Mouse (Mus musculus): ENCODE measurements at regions not wholly inside any gene's neighbourhood (a gene's known extent, or its start where the extent isn't known, plus 50 kb on each side); places are given as distances from the start of the nearest gene placed in this dataset.

- Histone ChIP-seq H3K4me1 (peaks cover 31% of the 10 kb centered on the region), H3K36me3 (no peaks in the 10 kb centered on the region), H3K9ac (no peak overlapping the region), H3K4me3 (no peak overlapping the region), H3K9me3 (no peaks in the 10 kb centered on the region), H3K27me3 (no peaks in the 10 kb centered on the region), H3K27ac (peak overlapping the region; percentile 88), H3K4me2 (replicated peaks) (no peak overlapping the region)
- ATAC-seq (ENCODE audit: insufficient number of reproducible peaks, insufficient read depth, low FRiP score, low TSS enrichment), result no peak
- WGBS, result 88% methylated on average over 2 of the region's 2 CpGs
These were observed 135.0 kb downstream of the Zfp706 start for GRCm38 (mm10) chr15:36872566-36872965.

- H3K4me2 ChIP-seq (replicated peaks), result no peak overlapping the region
- no peak overlapping the region for H3K9ac ChIP-seq
- ATAC-seq (ENCODE audit: insufficient number of reproducible peaks, insufficient read depth, low FRiP score, low TSS enrichment), result no peak
- H3K4me1 ChIP-seq, result peaks cover 26% of the 10 kb centered on the region
- no peaks in the 10 kb centered on the region for H3K27me3 ChIP-seq
- WGBS, result 93% methylated on average over 7 of the region's 7 CpGs
- no peaks in the 10 kb centered on the region for H3K9me3 ChIP-seq
- H3K27ac ChIP-seq, result no peak overlapping the region
- H3K36me3 ChIP-seq, result no peaks in the 10 kb centered on the region
- H3K4me3 ChIP-seq, result no peak overlapping the region
These were observed 136.9 kb downstream of the Zfp706 start for GRCm38 (mm10) chr15:36870717-36871116.

GRCm38 (mm10) chr15:36870094-36870493 lies 137.5 kb downstream of the Zfp706 start:
- Histone ChIP-seq H3K36me3 (no peaks in the 10 kb centered on the region), H3K4me1 (peaks cover 26% of the 10 kb centered on the region), H3K9ac (no peak overlapping the region), H3K27ac (no peak overlapping the region), H3K27me3 (no peaks in the 10 kb centered on the region), H3K9me3 (no peaks in the 10 kb centered on the region), H3K4me2 (replicated peaks) (no peak overlapping the region), H3K4me3 (no peak overlapping the region)
- 86% methylated on average over 9 of the region's 9 CpGs for WGBS
- no peak for ATAC-seq (ENCODE audit: insufficient number of reproducible peaks, insufficient read depth, low FRiP score, low TSS enrichment)

DNA sequence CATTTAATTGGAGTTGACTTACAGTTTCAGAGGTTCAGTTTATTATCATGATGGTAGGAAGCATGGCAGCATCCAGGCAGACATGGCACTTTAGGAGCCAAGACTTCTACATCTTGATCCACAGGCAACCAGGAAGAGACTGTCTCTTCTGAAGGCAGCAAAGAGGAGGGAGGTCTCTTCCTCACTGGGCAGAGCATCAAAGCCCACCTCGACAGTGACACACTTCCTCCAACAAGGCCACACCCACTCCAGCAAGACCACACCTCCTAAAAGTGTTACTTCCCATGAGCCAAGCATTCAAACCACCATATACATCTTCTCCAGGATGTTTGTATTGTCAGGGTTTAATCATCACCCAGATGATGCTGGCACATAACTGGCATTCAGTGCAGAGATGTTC lies 141.5 kb downstream of the Zfp706 start:
- WGBS, result 30% methylated on average over 1 of the region's 1 CpGs

GRCm38 (mm10) chr15:36865332-36865731 lies 142.2 kb downstream of the Zfp706 start:
- Histone ChIP-seq H3K4me2 (replicated peaks) (no peak overlapping the region), H3K36me3 (no peaks in the 10 kb centered on the region), H3K27me3 (no peaks in the 10 kb centered on the region), H3K4me1 (no peaks in the 10 kb centered on the region), H3K9me3 (no peaks in the 10 kb centered on the region), H3K27ac (no peak overlapping the region), H3K9ac (no peak overlapping the region), H3K4me3 (no peak overlapping the region)
- WGBS, result 65% methylated on average over 3 of the region's 3 CpGs
- ATAC-seq (ENCODE audit: insufficient number of reproducible peaks, insufficient read depth, low FRiP score, low TSS enrichment), result no peak

More for the DNA sequence above, 141.5 kb downstream of the Zfp706 start:
- H3K36me3 ChIP-seq, result no peaks in the 10 kb centered on the region
- H3K27me3 ChIP-seq, result no peaks in the 10 kb centered on the region
- no peak overlapping the region for H3K4me2 ChIP-seq (replicated peaks)
- H3K9me3 ChIP-seq, result no peaks in the 10 kb centered on the region
- H3K9ac ChIP-seq, result no peak overlapping the region
- no peak overlapping the region for H3K4me3 ChIP-seq
- H3K4me1 ChIP-seq, result no peaks in the 10 kb centered on the region
- ATAC-seq (ENCODE audit: insufficient number of reproducible peaks, insufficient read depth, low FRiP score, low TSS enrichment), result no peak
- H3K27ac ChIP-seq, result no peak overlapping the region

DNA sequence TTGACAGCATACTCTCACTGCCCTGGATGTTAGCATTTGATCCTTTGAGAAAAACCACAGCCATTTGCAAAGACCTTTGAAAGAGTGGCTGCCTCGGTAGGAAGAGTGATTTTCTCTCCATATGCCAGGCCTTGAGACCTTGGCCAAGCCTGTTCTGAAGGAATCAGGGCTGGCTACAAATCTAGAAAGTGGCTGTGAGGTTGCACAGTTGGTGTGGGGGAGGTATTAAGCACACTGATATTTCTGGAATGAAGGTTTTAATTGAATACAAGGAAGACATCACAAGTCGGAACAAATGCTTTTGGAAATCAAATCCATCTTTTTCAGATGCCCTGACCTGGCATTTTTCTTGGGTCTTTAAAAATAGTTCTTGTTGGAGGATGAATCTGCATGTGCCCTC lies 143.5 kb downstream of the Zfp706 start:
- ATAC-seq (ENCODE audit: insufficient number of reproducible peaks, insufficient read depth, low FRiP score, low TSS enrichment), result no peak
- no peaks in the 10 kb centered on the region for H3K36me3 ChIP-seq
- H3K9ac ChIP-seq, result no peak overlapping the region
- H3K27ac ChIP-seq, result no peak overlapping the region
- no peaks in the 10 kb centered on the region for H3K27me3 ChIP-seq
- H3K4me1 ChIP-seq, result no peaks in the 10 kb centered on the region
- H3K4me3 ChIP-seq, result no peak overlapping the region
- H3K9me3 ChIP-seq, result no peaks in the 10 kb centered on the region
- WGBS, result 54% methylated on average over 2 of the region's 2 CpGs
- no peak overlapping the region for H3K4me2 ChIP-seq (replicated peaks)

GRCm38 (mm10) chr15:36858711-36859110 lies 148.9 kb downstream of the Zfp706 start:
- WGBS, result 74% methylated on average over 4 of the region's 4 CpGs
- Histone ChIP-seq H3K9me3 (no peaks in the 10 kb centered on the region), H3K36me3 (no peaks in the 10 kb centered on the region), H3K4me1 (no peaks in the 10 kb centered on the region), H3K27ac (no peak overlapping the region), H3K4me3 (no peak overlapping the region), H3K9ac (no peak overlapping the region), H3K27me3 (no peaks in the 10 kb centered on the region), H3K4me2 (replicated peaks) (no peak overlapping the region)
- ATAC-seq (ENCODE audit: insufficient number of reproducible peaks, insufficient read depth, low FRiP score, low TSS enrichment), result no peak

DNA sequence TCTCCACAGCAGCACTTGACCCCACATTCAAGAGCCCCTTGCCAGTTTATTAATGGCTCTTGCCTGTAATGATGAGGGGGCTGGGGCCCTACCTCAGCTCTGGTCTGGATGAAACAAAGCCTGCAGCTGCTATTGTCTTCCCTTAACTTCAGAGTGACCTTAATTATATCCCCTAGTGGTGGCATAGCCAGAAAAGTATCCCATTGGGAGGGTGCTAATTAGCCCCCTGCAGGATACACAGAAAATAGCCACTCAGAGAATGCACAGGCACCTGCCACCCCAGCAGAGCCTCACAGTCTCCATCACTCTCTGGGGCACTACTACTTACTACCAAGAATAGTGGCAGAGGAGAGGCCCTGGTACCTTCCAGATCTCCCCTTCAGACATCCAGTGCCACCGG lies 150.0 kb downstream of the Zfp706 start:
- no peak overlapping the region for H3K4me2 ChIP-seq (replicated peaks)
- no peaks in the 10 kb centered on the region for H3K4me1 ChIP-seq
- no peaks in the 10 kb centered on the region for H3K9me3 ChIP-seq
- no peak overlapping the region for H3K4me3 ChIP-seq
- no peak overlapping the region for H3K9ac ChIP-seq
- 83% methylated on average over 1 of the region's 1 CpGs for WGBS
- no peaks in the 10 kb centered on the region for H3K27me3 ChIP-seq
- no peaks in the 10 kb centered on the region for H3K36me3 ChIP-seq
- no peak for ATAC-seq (ENCODE audit: insufficient number of reproducible peaks, insufficient read depth, low FRiP score, low TSS enrichment)
- no peak overlapping the region for H3K27ac ChIP-seq

GRCm38 (mm10) chr15:36855550-36856131 lies 151.9 kb downstream of the Zfp706 start:
- no peaks in the 10 kb centered on the region for H3K9me3 ChIP-seq
- H3K36me3 ChIP-seq, result no peaks in the 10 kb centered on the region
- WGBS, result 78% methylated on average over 7 of the region's 7 CpGs
- H3K4me2 ChIP-seq (replicated peaks), result no peak overlapping the region
- no peak overlapping the region for H3K9ac ChIP-seq
- H3K27me3 ChIP-seq, result no peaks in the 10 kb centered on the region
- H3K4me1 ChIP-seq, result no peaks in the 10 kb centered on the region
- no peak overlapping the region for H3K4me3 ChIP-seq
- no peak for ATAC-seq (ENCODE audit: insufficient number of reproducible peaks, insufficient read depth, low FRiP score, low TSS enrichment)
- H3K27ac ChIP-seq, result no peak overlapping the region

DNA sequence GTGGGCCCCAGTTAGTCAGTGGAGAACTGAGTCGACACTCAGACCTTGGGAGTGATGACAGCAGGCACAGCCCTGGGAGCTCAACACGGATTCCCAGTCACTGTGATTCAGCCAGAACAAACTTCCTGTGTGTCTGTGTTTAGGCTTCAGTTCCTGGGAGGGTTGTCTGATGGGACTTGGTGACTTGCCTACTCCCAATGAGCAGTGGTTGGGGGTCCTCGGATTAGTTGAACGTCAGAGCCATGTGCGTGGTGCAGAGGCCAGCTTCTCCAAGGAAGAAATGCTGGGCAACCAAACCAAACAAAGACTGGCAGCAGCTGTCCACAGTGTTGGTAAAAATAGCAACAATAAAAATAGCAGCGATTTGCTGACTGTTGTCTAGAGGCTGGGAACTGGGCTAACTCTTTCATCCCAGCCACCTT lies 152.7 kb downstream of the Zfp706 start:
- no peaks in the 10 kb centered on the region for H3K4me1 ChIP-seq
- no peak overlapping the region for H3K4me2 ChIP-seq (replicated peaks)
- H3K4me3 ChIP-seq, result no peak overlapping the region
- H3K36me3 ChIP-seq, result no peaks in the 10 kb centered on the region
- WGBS, result 61% methylated on average over 6 of the region's 6 CpGs
- H3K9me3 ChIP-seq, result no peaks in the 10 kb centered on the region
- no peak for ATAC-seq (ENCODE audit: insufficient number of reproducible peaks, insufficient read depth, low FRiP score, low TSS enrichment)
- no peak overlapping the region for H3K27ac ChIP-seq
- no peak overlapping the region for H3K9ac ChIP-seq
- no peaks in the 10 kb centered on the region for H3K27me3 ChIP-seq

DNA sequence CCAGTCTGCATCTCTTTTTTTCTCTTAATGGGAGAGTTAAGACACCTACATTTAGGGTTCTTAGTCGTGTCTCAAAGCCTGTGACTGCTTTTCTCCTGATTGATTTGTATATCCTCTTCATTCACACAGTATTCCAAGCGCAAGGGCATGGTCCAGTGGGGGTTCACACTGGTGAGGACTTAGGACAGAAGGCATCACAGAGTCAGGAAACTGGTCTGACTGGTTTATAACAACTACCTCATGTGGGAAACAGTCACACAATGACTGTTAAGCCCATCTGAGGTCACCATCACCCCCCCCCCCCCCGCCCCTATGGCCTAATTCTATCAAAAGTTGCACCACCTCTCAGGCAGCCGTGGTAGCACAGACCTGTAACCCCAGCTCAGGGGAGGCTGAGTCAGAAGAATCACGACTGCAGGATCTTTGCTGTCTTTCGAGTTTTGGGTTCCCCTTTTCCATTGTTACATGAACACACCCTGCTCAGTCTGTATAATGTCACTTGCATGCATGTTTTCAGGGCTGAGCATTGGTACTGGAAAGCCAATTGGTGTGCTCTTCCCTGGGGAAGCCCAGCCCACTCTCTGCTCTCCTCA lies 155.2 kb downstream of the Zfp706 start:
- Histone ChIP-seq H3K27ac (no peak overlapping the region), H3K27me3 (no peaks in the 10 kb centered on the region), H3K9ac (no peak overlapping the region), H3K4me1 (no peaks in the 10 kb centered on the region), H3K4me3 (no peak overlapping the region), H3K4me2 (replicated peaks) (no peak overlapping the region), H3K9me3 (no peaks in the 10 kb centered on the region), H3K36me3 (no peaks in the 10 kb centered on the region)
- 68% methylated on average over 6 of the region's 6 CpGs for WGBS
- ATAC-seq (ENCODE audit: insufficient number of reproducible peaks, insufficient read depth, low FRiP score, low TSS enrichment), result no peak

DNA sequence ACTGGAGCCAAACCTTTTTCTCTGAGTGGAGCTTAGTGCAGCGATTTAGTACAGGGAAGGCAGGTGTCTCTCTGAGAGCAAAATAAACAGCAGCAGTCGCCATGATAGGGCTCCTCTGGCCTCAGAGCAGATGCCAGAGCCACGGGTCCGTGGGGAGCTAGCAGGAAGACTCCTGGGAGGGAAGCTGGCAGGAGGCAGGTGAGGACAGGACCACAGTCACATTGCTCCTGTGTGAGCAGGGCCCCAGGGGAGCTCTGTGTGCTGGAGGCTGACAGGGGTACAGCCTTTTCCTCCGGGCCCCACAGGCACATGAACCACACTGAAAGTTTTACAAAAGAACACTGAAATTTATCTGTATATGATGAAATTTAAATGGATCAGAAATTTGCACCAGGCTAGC lies 159.3 kb downstream of the Zfp706 start:
- 47% methylated on average over 5 of the region's 5 CpGs for WGBS
- Histone ChIP-seq H3K27ac (no peak overlapping the region), H3K9ac (no peak overlapping the region), H3K4me1 (no peaks in the 10 kb centered on the region), H3K4me3 (no peak overlapping the region), H3K9me3 (no peaks in the 10 kb centered on the region), H3K36me3 (no peaks in the 10 kb centered on the region), H3K4me2 (replicated peaks) (no peak overlapping the region), H3K27me3 (no peaks in the 10 kb centered on the region)
- ATAC-seq (ENCODE audit: insufficient number of reproducible peaks, insufficient read depth, low FRiP score, low TSS enrichment), result no peak
